Mouse (Mus musculus): ENCODE results near the gene Fhdc1. TPM values are rescaled to one million over a fixed set of nuclear protein-coding genes. Genes with fewer than 3 reads are reported as not detected.

The Fhdc1 gene
- polyA plus RNA-seq, 1 experiment from 2014 or later: 6.8 TPM

DNA sequence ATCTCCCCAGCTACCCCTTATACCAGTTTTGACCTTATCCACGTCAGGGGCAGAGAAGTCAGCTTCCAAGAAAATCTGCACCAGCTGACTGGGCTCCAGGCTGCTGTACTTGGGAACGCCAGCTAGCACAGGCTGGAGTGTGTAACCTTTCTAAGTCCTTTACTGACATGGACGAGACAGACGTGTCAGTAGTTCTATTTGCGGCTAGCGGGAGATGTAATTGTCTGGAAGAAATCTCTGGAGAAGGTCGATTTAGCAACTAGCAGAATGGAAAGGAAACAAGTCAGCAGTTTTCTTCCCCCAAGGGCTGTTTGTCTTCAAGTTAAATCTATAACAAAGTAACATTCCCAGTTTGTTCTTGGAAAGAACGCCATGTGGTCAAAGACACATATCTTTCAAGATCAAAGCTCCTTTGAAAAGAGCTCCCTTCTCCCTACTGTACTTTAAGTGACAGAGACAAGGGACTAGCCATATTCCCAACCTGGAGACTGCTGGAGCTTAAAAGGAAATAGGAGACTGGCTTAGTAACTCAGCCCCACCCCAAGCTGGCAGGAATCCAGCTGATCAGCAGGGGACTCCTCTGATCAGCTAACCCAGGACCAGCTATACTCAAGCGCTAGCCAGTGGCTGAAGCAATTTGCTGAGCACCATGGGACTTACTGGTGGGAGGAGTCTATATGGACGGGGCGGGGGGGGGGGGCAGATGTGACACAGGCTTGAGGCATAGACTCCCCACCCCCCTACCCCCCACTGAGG lies 44.8 kb downstream of the Fhdc1 start:
- Histone ChIP-seq H3K36me3 (ENCODE audit: control insufficient read depth, insufficient read depth, low read length) (no peaks in the 10 kb centered on the region), H3K4me2 (ENCODE audit: low read depth, low read length) (no peak overlapping the region), H3K27me3 (replicated peaks; ENCODE audit: control insufficient read depth, insufficient read depth, low read length) (no peaks in the 10 kb centered on the region), H3K4me3 (ENCODE audit: low read depth, low read length) (no peak overlapping the region), H3K27ac (replicated peaks; ENCODE audit: low read depth, low read length) (no peak overlapping the region), H3K4me1 (ENCODE audit: control insufficient read depth, insufficient read depth, low read length) (peaks cover 16% of the 10 kb centered on the region), H3K9me3 (ENCODE audit: control insufficient read depth, low read length) (no peaks in the 10 kb centered on the region), H3K9ac (ENCODE audit: low read depth, low read length) (no peak overlapping the region)
- WGBS: 10% methylated on average over 9 of the region's 11 CpGs
- DNase-seq (ENCODE audit: low spot score): peak; percentile 87
- peak; percentile 70 for ATAC-seq (ENCODE audit: low read depth)

GRCm38 (mm10) chr3:84432797-84433445 lies 47.3 kb downstream of the Fhdc1 start:
- H3K4me2 ChIP-seq (ENCODE audit: low read depth, low read length): no peak overlapping the region
- peak; percentile 20 for DNase-seq (ENCODE audit: low spot score)
- no peak overlapping the region for H3K9ac ChIP-seq (ENCODE audit: low read depth, low read length)
- peaks cover 21% of the 10 kb centered on the region for H3K4me1 ChIP-seq (ENCODE audit: control insufficient read depth, insufficient read depth, low read length)
- no peak overlapping the region for H3K27ac ChIP-seq (replicated peaks; ENCODE audit: low read depth, low read length)
- H3K4me3 ChIP-seq (ENCODE audit: low read depth, low read length): no peak overlapping the region
- H3K36me3 ChIP-seq (ENCODE audit: control insufficient read depth, insufficient read depth, low read length): no peaks in the 10 kb centered on the region
- no peaks in the 10 kb centered on the region for H3K27me3 ChIP-seq (replicated peaks; ENCODE audit: control insufficient read depth, insufficient read depth, low read length)
- H3K9me3 ChIP-seq (ENCODE audit: control insufficient read depth, low read length): no peaks in the 10 kb centered on the region
- WGBS: 54% methylated on average over 10 of the region's 10 CpGs
- ATAC-seq (ENCODE audit: low read depth): 0 out of 2 replicates have a peak, but pooled peaks have one; percentile 13

DNA sequence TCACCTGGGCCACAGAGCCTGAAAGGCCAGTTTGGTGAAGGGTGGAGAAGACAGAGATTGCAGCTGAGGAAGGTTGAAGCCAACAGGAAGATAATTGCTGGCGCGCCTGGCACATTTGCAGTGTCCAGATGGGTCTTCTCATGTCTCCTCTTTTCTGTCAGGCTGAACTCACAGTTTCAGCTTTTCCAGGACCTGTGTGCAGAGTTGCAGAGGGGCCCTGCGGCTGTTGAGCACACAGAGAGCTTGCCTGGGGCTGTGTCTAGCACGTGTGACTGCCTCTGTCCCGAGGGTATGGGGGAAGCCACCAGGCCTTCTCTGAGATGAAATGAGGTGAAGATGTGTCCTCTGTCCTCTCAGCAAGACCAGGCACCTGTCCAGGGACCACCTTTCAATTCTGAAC lies 49.0 kb downstream of the Fhdc1 start:
- no peak for ATAC-seq (ENCODE audit: low read depth)
- Histone ChIP-seq H3K27me3 (replicated peaks; ENCODE audit: control insufficient read depth, insufficient read depth, low read length) (no peaks in the 10 kb centered on the region), H3K9me3 (ENCODE audit: control insufficient read depth, low read length) (no peaks in the 10 kb centered on the region), H3K4me1 (ENCODE audit: control insufficient read depth, insufficient read depth, low read length) (peaks cover 21% of the 10 kb centered on the region), H3K36me3 (ENCODE audit: control insufficient read depth, insufficient read depth, low read length) (no peaks in the 10 kb centered on the region), H3K27ac (replicated peaks; ENCODE audit: low read depth, low read length) (no peak overlapping the region), H3K4me3 (ENCODE audit: low read depth, low read length) (no peak overlapping the region), H3K4me2 (ENCODE audit: low read depth, low read length) (no peak overlapping the region), H3K9ac (ENCODE audit: low read depth, low read length) (no peak overlapping the region)
- DNase-seq (ENCODE audit: low spot score): no peak
- 66% methylated on average over 5 of the region's 5 CpGs for whole genome bisulfite sequencing

DNA sequence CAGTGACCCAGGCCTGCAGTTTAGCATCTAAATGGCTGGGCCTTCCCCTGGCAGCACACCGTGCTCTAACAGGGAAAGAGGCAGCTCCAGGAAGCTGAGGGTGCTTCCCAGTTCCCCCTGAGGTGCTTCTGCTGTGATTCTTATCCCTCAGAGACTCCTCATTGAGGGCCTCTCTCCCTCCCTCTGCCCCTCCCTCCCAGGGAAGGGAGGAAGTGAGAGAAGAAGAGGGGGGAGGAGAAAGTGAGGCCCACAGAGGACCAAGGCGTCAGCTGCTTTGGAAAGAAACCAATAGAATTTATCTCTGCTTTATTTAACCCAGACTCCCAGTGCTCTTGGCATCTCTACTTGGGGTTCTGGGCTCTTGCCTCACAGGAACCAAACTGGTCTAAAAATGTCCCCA lies 50.1 kb downstream of the Fhdc1 start:
- Histone ChIP-seq H3K36me3 (ENCODE audit: control insufficient read depth, insufficient read depth, low read length) (no peaks in the 10 kb centered on the region), H3K4me2 (ENCODE audit: low read depth, low read length) (no peak overlapping the region), H3K4me3 (ENCODE audit: low read depth, low read length) (no peak overlapping the region), H3K9me3 (ENCODE audit: control insufficient read depth, low read length) (no peaks in the 10 kb centered on the region), H3K4me1 (ENCODE audit: control insufficient read depth, insufficient read depth, low read length) (peaks cover 15% of the 10 kb centered on the region), H3K27me3 (replicated peaks; ENCODE audit: control insufficient read depth, insufficient read depth, low read length) (no peaks in the 10 kb centered on the region), H3K9ac (ENCODE audit: low read depth, low read length) (no peak overlapping the region), H3K27ac (replicated peaks; ENCODE audit: low read depth, low read length) (no peak overlapping the region)
- ATAC-seq (ENCODE audit: low read depth): no peak
- DNase-seq (ENCODE audit: low spot score): peak; percentile 13
- WGBS: 21% methylated on average over 2 of the region's 2 CpGs

DNA sequence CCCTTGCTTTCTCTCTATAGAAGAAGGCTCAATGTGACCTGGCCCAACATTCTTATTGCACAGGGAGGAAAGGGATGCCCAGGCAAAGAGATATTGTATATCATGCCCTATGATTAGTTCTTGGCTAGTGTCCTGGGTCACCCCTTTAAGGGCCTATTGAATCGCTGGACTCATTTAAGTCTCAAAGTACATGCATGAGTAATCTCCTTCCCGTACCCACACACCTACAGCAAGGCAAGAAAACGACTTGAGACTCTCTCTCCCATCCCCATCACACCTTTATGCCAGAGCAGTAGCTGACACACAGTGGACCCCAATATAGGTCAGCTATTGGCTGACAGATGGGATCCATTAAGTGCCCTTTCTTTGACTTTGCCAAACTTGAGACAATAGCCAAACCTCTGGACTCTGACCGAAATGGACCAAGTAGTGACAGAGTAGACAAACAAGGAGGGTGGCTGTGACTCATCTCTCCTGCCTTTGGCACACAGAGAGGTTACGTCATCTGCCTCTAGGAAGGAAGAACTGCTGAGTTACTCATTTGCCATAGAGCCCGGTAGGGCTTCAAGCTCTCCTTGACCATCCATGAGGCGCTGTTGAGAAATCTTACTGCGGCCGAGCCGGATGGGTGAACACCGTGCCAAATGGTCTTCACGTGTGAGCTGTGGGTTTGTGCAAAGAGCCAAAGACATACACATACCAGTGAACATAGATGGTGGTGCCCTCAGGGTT lies 51.1 kb downstream of the Fhdc1 start:
- H3K9ac ChIP-seq (ENCODE audit: low read depth, low read length): no peak overlapping the region
- H3K4me3 ChIP-seq (ENCODE audit: low read depth, low read length): no peak overlapping the region
- 91% methylated on average over 12 of the region's 12 CpGs for WGBS
- peaks cover 12% of the 10 kb centered on the region; the same call in 1 of the 2 replicates for H3K4me1 ChIP-seq (ENCODE audit: control insufficient read depth, insufficient read depth, low read length)
- no peak overlapping the region for H3K4me2 ChIP-seq (ENCODE audit: low read depth, low read length)
- ATAC-seq (ENCODE audit: low read depth) (no peak), DNase-seq (ENCODE audit: low spot score) (no peak)
- H3K36me3 ChIP-seq (ENCODE audit: control insufficient read depth, insufficient read depth, low read length): no peaks in the 10 kb centered on the region
- no peak overlapping the region for H3K27ac ChIP-seq (replicated peaks; ENCODE audit: low read depth, low read length)
- H3K9me3 ChIP-seq (ENCODE audit: control insufficient read depth, low read length): no peaks in the 10 kb centered on the region
- H3K27me3 ChIP-seq (replicated peaks; ENCODE audit: control insufficient read depth, insufficient read depth, low read length): no peaks in the 10 kb centered on the region

DNA sequence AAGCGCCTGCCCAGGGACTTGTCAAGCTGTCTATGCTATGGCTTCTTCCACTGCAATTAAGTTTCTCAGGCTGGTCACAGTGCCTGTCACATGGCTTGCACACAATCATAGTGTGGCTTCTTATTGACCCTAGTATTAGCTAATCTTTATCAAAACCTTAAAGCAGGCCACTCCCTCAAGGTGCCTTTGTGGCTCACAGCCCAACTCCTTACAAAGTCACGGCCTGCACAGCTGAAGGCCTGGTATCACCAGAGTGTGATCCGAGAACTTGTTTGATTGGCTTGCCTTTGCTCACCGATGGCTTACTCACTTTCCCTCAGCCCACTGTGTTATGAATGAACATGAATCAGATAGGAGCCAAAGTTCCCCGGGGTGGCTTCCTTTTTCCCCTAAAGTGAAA lies 52.5 kb downstream of the Fhdc1 start:
- no peak overlapping the region for H3K4me3 ChIP-seq (ENCODE audit: low read depth, low read length)
- no peak for ATAC-seq (ENCODE audit: low read depth)
- DNase-seq (ENCODE audit: low spot score): no peak
- no peak overlapping the region for H3K4me2 ChIP-seq (ENCODE audit: low read depth, low read length)
- H3K9me3 ChIP-seq (ENCODE audit: control insufficient read depth, low read length): no peaks in the 10 kb centered on the region
- no peaks in the 10 kb centered on the region for H3K36me3 ChIP-seq (ENCODE audit: control insufficient read depth, insufficient read depth, low read length)
- no peak overlapping the region for H3K9ac ChIP-seq (ENCODE audit: low read depth, low read length)
- WGBS: 86% methylated on average over 5 of the region's 5 CpGs
- H3K4me1 ChIP-seq (ENCODE audit: control insufficient read depth, insufficient read depth, low read length): peaks cover 12% of the 10 kb centered on the region; the same call in 1 of the 2 replicates
- H3K27ac ChIP-seq (replicated peaks; ENCODE audit: low read depth, low read length): no peak overlapping the region
- H3K27me3 ChIP-seq (replicated peaks; ENCODE audit: control insufficient read depth, insufficient read depth, low read length): no peaks in the 10 kb centered on the region

DNA sequence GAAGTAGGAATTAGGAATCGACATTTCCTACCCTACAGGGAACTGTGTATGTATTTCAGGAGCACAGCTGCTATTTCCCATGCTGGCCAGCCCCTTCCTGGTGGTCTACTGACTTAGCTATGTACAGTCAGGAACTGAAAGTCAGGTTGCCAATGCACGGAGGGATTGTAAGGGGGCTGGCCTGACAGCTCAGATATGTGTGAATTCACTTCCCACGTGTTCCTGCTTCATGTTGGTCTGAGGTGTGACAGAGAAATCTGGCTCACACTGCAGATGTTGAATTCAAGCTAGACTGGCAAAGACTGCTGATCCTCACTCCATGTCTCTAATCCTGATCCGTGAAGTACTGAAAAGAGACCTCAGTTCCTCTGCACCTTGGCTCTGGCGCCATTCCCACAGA lies 57.9 kb downstream of the Fhdc1 start:
- H3K9ac ChIP-seq (ENCODE audit: low read depth, low read length): no peak overlapping the region
- DNase-seq (ENCODE audit: low spot score): no peak
- no peak for ATAC-seq (ENCODE audit: low read depth)
- H3K36me3 ChIP-seq (ENCODE audit: control insufficient read depth, insufficient read depth, low read length): no peaks in the 10 kb centered on the region
- H3K4me3 ChIP-seq (ENCODE audit: low read depth, low read length): no peak overlapping the region
- H3K9me3 ChIP-seq (ENCODE audit: control insufficient read depth, low read length): no peaks in the 10 kb centered on the region
- no peaks in the 10 kb centered on the region for H3K27me3 ChIP-seq (replicated peaks; ENCODE audit: control insufficient read depth, insufficient read depth, low read length)
- WGBS: 59% methylated on average over 5 of the region's 5 CpGs
- H3K4me1 ChIP-seq (ENCODE audit: control insufficient read depth, insufficient read depth, low read length): no peaks in the 10 kb centered on the region
- no peak overlapping the region for H3K27ac ChIP-seq (replicated peaks; ENCODE audit: low read depth, low read length)
- no peak overlapping the region for H3K4me2 ChIP-seq (ENCODE audit: low read depth, low read length)

- Histone ChIP-seq H3K4me3 (ENCODE audit: low read depth, low read length) (no peak overlapping the region), H3K4me1 (ENCODE audit: control insufficient read depth, insufficient read depth, low read length) (peaks cover 4% of the 10 kb centered on the region), H3K27me3 (replicated peaks; ENCODE audit: control insufficient read depth, insufficient read depth, low read length) (no peaks in the 10 kb centered on the region), H3K4me2 (ENCODE audit: low read depth, low read length) (no peak overlapping the region), H3K9ac (ENCODE audit: low read depth, low read length) (no peak overlapping the region), H3K36me3 (ENCODE audit: control insufficient read depth, insufficient read depth, low read length) (no peaks in the 10 kb centered on the region), H3K27ac (replicated peaks; ENCODE audit: low read depth, low read length) (no peak overlapping the region), H3K9me3 (ENCODE audit: control insufficient read depth, low read length) (no peaks in the 10 kb centered on the region)
- DNase-seq (ENCODE audit: low spot score) (no peak), ATAC-seq (ENCODE audit: low read depth) (no peak)
- WGBS: 80% methylated on average over 4 of the region's 4 CpGs
These were observed 66.4 kb downstream of the Fhdc1 start for GRCm38 (mm10) chr3:84413868-84414267.
